Mouse (Mus musculus): ENCODE results near the gene Thnsl2.
A peak's percentile ranks its signal among the peaks of the same experiment; 100 is the strongest.

Thnsl2 gene

GRCm38 (mm10) chr6:71131038-71131437 lies 13.2 kb downstream of the Thnsl2 start:
- no peak for DNase-seq (ENCODE audit: low spot score)

- no peak for DNase-seq (ENCODE audit: low spot score)
Measured at GRCm38 (mm10) chr6:71130269-71130668, 14.0 kb downstream of the Thnsl2 start.

- DNase-seq (ENCODE audit: low spot score) = no peak
Measured at GRCm38 (mm10) chr6:71129071-71129470, 15.2 kb downstream of the Thnsl2 start.

- DNase-seq (ENCODE audit: low spot score) = no peak
Measured at GRCm38 (mm10) chr6:71126290-71126689, 17.9 kb downstream of the Thnsl2 start.

GRCm38 (mm10) chr6:71125043-71125893 lies 19.0 kb downstream of the Thnsl2 start:
- peak; percentile 80 for DNase-seq (ENCODE audit: low spot score)

GRCm38 (mm10) chr6:71119577-71120254 lies 24.5 kb downstream of the Thnsl2 start:
- DNase-seq (ENCODE audit: low spot score) = no peak

- no peak for DNase-seq (ENCODE audit: low spot score)
Measured at GRCm38 (mm10) chr6:71111419-71112113, 32.7 kb downstream of the Thnsl2 start.

- no peak for DNase-seq (ENCODE audit: low spot score)
Measured at GRCm38 (mm10) chr6:71106170-71106945, 37.9 kb downstream of the Thnsl2 start.

GRCm38 (mm10) chr6:71096126-71096525 lies 48.1 kb downstream of the Thnsl2 start:
- no peak for DNase-seq (ENCODE audit: low spot score)

GRCm38 (mm10) chr6:71094693-71095092 lies 49.5 kb downstream of the Thnsl2 start:
- no peak for DNase-seq (ENCODE audit: low spot score)

- no peak for DNase-seq (ENCODE audit: low spot score)
Measured at GRCm38 (mm10) chr6:71093686-71094085, 50.6 kb downstream of the Thnsl2 start.

GRCm38 (mm10) chr6:71090475-71090874 lies 53.8 kb downstream of the Thnsl2 start:
- DNase-seq (ENCODE audit: low spot score) = no peak

GRCm38 (mm10) chr6:71089735-71090134 lies 54.5 kb downstream of the Thnsl2 start:
- DNase-seq (ENCODE audit: low spot score) = no peak

- no peak for DNase-seq (ENCODE audit: low spot score)
Measured at GRCm38 (mm10) chr6:71088992-71089391, 55.2 kb downstream of the Thnsl2 start.

GRCm38 (mm10) chr6:71083441-71083840 lies 60.8 kb downstream of the Thnsl2 start:
- DNase-seq (ENCODE audit: low spot score) = no peak

GRCm38 (mm10) chr6:71082084-71082483 lies 62.2 kb downstream of the Thnsl2 start:
- no peak for DNase-seq (ENCODE audit: low spot score)

GRCm38 (mm10) chr6:71081230-71081629 lies 63.0 kb downstream of the Thnsl2 start:
- no peak for DNase-seq (ENCODE audit: low spot score)

Data from ovary, postnatal 14 days (tissue).